Mouse (Mus musculus) embryonic fibroblast, embryonic 13.5 days (primary cell): ENCODE data around the gene Enthd1. TPM values are rescaled to one million over a fixed set of nuclear protein-coding genes. Genes with fewer than 3 reads are reported as not detected.
"Not testable (repeated sequence)": the region's sequence is repeated elsewhere in the genome, so short reads cannot be mapped to it uniquely, and the experiment has no call there.

ENCODE experiments used
- H3K27ac ChIP-seq: 2 replicates; pipeline ENCODE4 v1.5.1; 2012; ENCODE audit warnings: low read length, control low read depth, inconsistent platforms; ENCODE audit not compliant: insufficient read depth
- H3K4me1 ChIP-seq: 2 replicates; pipeline ENCODE4 v1.6.1; 2011; ENCODE audit warnings: low read length; ENCODE audit not compliant: control insufficient read depth, insufficient read depth
- H3K4me3 ChIP-seq: 2 replicates; pipeline ENCODE4 v1.5.1; 2011; ENCODE audit warnings: mild to moderate bottlenecking, control low read depth, low read length; ENCODE audit not compliant: insufficient read depth
- CTCF ChIP-seq: IDR thresholded peaks from 2 replicates; pipeline ENCODE4 v1.5.1; 2011; ENCODE audit warnings: mild to moderate bottlenecking, control low read depth, low read length, moderate library complexity, borderline replicate concordance; ENCODE audit not compliant: insufficient read depth
- POLR2A ChIP-seq: IDR thresholded peaks from 2 replicates; pipeline ENCODE4 v1.6.1; 2011; ENCODE audit warnings: low read depth, mild to moderate bottlenecking, control low read depth, low read length, moderate library complexity
- polyA plus RNA-seq: library from polyadenylated mRNA; stranded (reverse); fragments of >200 nt; gene quantifications from 2 replicates; pipeline ENCODE4 v1.2.4, GENCODE M21; 2011; ENCODE audit warnings: low read depth; ENCODE audit not compliant: missing spikeins, insufficient read length

Gene Enthd1
- polyA plus RNA-seq, 1 experiment = not detected

- H3K4me3 ChIP-seq = no peak overlapping the region
- H3K27ac ChIP-seq = no peak overlapping the region
- no peak for TF ChIP-seq CTCF
- TF ChIP-seq POLR2A = no peak
- H3K4me1 ChIP-seq = no peaks in the 10 kb centered on the region; the same call in 1 of the 2 replicates
Measured at GRCm38 (mm10) chr15:80518567-80519223, 46.3 kb downstream of the Enthd1 start.

DNA sequence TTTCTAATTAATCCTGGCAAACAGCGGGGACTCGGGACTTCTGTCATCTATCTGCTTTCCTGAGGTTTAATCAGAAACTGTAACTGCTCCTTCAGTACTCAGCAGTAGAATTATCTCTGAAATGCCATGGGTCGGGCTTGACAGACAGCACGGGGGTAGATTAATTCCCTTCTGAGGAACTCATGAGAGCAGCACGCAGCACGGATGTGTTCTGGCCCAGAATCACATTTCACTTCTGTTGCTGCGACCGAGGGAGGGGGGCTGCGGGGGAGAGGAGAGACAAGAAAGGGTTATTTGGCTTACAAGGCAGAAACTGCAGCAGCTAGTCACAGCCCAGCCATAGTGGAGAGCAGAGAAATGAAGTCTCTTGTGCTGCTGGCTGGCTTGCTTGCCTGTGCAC lies 47.0 kb downstream of the Enthd1 start:
- Histone ChIP-seq H3K27ac (no peak overlapping the region), H3K4me1 (no peaks in the 10 kb centered on the region; the same call in 1 of the 2 replicates), H3K4me3 (no peak overlapping the region)
- TF ChIP-seq CTCF (no peak), POLR2A (no peak)

DNA sequence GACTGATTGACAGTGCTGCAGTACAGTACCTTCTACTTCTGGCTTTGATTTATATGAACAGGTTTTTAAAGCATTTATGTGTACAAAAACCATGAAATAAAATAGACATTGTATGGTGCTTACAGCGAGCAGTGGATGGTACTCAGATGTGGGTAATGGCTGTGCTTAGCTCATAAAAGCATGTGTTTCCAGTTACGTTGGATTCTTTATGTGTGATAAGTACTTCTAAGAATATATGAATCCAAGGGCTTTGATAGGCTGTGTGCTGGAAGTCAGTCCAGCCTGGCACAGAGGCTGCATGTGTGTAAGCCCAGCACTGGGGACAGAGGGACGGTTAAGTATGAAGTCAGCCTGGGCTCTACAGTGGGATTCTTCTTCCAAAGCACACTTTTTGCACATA lies 48.4 kb downstream of the Enthd1 start:
- TF ChIP-seq POLR2A (no peak), CTCF (no peak)
- no peak overlapping the region for H3K4me3 ChIP-seq
- H3K4me1 ChIP-seq = no peaks in the 10 kb centered on the region; the same call in 1 of the 2 replicates
- no peak overlapping the region for H3K27ac ChIP-seq

GRCm38 (mm10) chr15:80505086-80505485 lies 59.9 kb downstream of the Enthd1 start:
- H3K4me1 ChIP-seq = no peaks in the 10 kb centered on the region
- TF ChIP-seq CTCF (no peak), POLR2A (no peak)
- no peak overlapping the region for H3K27ac ChIP-seq
- H3K4me3 ChIP-seq = no peak overlapping the region

GRCm38 (mm10) chr15:80503155-80503554 lies 61.8 kb downstream of the Enthd1 start:
- H3K4me3 ChIP-seq, H3K27ac ChIP-seq, H3K4me1 ChIP-seq: not testable (repeated sequence)

- Histone ChIP-seq H3K27ac (no peak overlapping the region), H3K4me3 (no peak overlapping the region), H3K4me1 (no peaks in the 10 kb centered on the region)
- TF ChIP-seq POLR2A (no peak), CTCF (no peak)
Measured at GRCm38 (mm10) chr15:80502741-80503140, 62.2 kb downstream of the Enthd1 start.

DNA sequence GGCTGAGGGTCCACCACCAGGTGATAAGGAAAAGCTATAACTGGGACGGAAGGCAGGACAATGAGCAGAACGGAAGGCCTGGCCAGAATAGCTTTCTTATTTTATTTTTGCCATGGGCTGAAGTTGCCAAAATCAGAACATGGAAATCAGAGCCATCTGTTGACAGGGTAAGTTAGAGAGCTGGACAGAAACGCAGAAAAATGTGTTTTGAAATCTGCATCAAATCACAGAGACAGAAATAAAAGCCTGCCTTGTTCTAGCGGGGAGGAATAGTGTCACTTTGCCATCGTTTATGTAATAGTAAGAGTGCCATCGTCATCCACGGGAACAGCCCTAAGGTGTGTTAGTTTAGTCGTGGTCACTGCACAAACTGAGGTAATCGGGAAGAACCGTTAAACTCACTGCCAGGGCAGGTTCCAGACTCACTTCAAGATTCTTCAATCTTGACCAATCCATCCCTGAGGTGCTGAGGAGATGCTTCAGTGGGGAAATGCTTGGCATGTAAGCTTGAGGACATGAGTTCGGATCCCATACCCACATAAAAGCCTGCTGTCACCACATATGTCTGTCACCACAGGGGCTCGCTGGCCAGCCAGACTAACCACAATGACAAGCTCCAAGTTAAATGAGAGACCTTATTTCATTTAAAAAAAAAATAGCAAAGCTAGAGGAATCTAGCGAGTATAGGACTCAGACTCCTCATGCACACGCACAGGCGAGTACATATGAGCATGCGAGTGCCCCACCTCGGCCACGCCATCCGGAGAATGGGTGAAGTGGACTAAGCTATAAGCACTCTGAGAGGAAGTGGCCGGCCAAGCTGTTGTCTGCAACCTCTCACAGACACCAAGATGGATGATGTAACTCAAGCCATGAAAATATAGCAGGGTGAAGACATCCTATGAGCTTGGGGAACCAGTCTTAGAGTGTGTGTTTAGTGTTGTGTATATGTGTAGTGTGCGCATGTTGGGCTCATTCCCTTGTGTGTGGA lies 63.6 kb downstream of the Enthd1 start:
- Histone ChIP-seq H3K4me1 (no peaks in the 10 kb centered on the region), H3K27ac (no peak overlapping the region), H3K4me3 (no peak overlapping the region)
- TF ChIP-seq POLR2A (no peak), CTCF (no peak)

GRCm38 (mm10) chr15:80500426-80500825 lies 64.5 kb downstream of the Enthd1 start:
- Histone ChIP-seq H3K4me1 (no peaks in the 10 kb centered on the region), H3K27ac (no peak overlapping the region)
- TF ChIP-seq POLR2A (no peak), CTCF (no peak)

GRCm38 (mm10) chr15:80497733-80498132 lies 67.2 kb downstream of the Enthd1 start:
- H3K4me1 ChIP-seq, H3K4me3 ChIP-seq, H3K27ac ChIP-seq: not testable (repeated sequence)

More at GRCm38 (mm10) chr15:80500426-80500825, 64.5 kb downstream of the Enthd1 start:
- H3K4me3 ChIP-seq = no peak overlapping the region

GRCm38 (mm10) chr15:80491505-80491904 lies 73.5 kb downstream of the Enthd1 start:
- Histone ChIP-seq H3K27ac (no peak overlapping the region), H3K4me3 (no peak overlapping the region), H3K4me1 (no peaks in the 10 kb centered on the region)
- TF ChIP-seq POLR2A (no peak), CTCF (no peak)
